Mouse (Mus musculus): ENCODE results near the gene Mfge8. TPM values are rescaled to one million over a fixed set of nuclear protein-coding genes. Genes with fewer than 3 reads are reported as not detected.
A peak's percentile ranks its signal among the peaks of the same experiment; 100 is the strongest.

The Mfge8 gene
- polyA plus RNA-seq, 1 experiment from 2014 or later: 72.5 TPM

DNA sequence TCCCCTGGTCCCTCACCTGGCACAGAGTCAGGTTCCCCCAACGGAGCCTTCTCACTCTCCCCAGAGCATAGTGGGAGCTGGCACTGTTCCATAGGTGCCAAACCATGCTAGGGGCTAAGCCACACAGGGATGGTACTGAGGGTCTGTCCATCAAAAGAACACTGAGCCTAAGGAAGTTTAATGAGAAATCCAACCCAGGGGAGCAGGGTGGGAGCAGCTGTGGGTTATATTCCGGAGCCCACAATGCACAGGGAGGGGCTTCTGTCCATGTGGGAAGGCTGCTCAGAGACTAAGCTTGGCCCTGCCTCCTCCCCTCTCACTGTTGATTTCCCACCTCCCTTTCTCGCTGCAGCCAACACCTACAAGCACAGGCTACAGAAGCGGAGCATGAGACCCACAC is 35.0 kb downstream of the Mfge8 start:
- Histone ChIP-seq H3K4me2 (replicated peaks) (no peak overlapping the region), H3K36me3 (no peaks in the 10 kb centered on the region), H3K27ac (no peak overlapping the region; the same call in 1 of the 2 replicates), H3K27me3 (no peaks in the 10 kb centered on the region; the same call in 1 of the 2 replicates), H3K4me1 (0 out of 2 replicates have a peak, but pooled peaks cover 7% of the 10 kb centered on the region), H3K9me3 (replicated peaks) (no peaks in the 10 kb centered on the region), H3K4me3 (no peak overlapping the region), H3K9ac (no peak overlapping the region)
- peak; percentile 77 for ATAC-seq (ENCODE audit: low FRiP score)
- WGBS: 47% methylated on average over 4 of the region's 4 CpGs

DNA sequence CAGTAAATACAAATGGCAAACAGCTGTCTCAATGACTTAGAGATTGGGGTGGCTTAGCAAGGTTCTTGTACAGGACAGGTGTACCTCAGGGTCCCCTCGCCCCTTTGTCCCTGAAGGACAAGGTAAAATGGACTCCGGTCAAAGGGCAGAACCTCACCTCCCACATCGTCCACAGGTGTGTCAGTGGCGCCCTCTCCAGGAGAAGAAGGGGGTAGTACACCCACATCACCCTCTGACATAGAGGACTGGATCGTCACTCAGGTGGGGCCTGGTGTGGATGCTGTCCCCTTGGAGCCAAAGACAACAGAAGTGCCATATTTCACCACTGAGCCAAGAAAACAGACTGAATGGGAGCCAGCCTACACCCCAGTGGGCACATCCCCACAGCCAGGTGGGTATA is 52.4 kb downstream of the Mfge8 start:
- H3K4me1 ChIP-seq: no peaks in the 10 kb centered on the region
- no peak for ATAC-seq (ENCODE audit: low FRiP score)
- 76% methylated on average over 5 of the region's 5 CpGs for WGBS
- no peak overlapping the region for H3K27ac ChIP-seq
- no peak overlapping the region for H3K4me3 ChIP-seq
- H3K4me2 ChIP-seq (replicated peaks): no peak overlapping the region
- H3K27me3 ChIP-seq: peaks cover 6% of the 10 kb centered on the region; the same call in 1 of the 2 replicates
- H3K9ac ChIP-seq: no peak overlapping the region
- no peaks in the 10 kb centered on the region for H3K36me3 ChIP-seq
- no peaks in the 10 kb centered on the region for H3K9me3 ChIP-seq (replicated peaks)

DNA sequence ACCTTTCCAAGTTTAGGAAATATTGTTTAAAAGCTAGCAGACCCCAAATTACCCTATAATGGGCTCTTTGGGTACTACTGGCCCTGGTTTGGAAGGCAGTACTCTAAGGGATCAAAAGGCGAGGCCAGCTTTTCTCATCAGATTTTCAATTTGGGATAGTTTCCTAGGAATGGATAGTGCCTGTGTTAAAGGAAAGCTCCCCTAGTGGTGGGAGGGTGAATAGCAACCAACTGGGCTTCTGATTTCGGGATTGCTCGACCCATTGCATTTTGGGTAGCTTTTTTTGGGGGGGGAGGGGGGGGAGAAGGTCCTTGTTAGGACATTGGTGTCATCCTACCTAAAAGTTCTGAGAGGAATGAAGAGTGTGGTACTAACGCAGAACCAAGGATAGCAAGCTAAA is 59.7 kb downstream of the Mfge8 start:
- no peaks in the 10 kb centered on the region for H3K9me3 ChIP-seq (replicated peaks)
- no peaks in the 10 kb centered on the region for H3K27me3 ChIP-seq
- WGBS: 69% methylated on average over 4 of the region's 4 CpGs
- H3K27ac ChIP-seq: no peak overlapping the region
- H3K4me1 ChIP-seq: no peaks in the 10 kb centered on the region
- H3K4me2 ChIP-seq (replicated peaks): no peak overlapping the region
- no peak for ATAC-seq (ENCODE audit: low FRiP score)
- H3K9ac ChIP-seq: no peak overlapping the region
- H3K4me3 ChIP-seq: no peak overlapping the region
- no peaks in the 10 kb centered on the region for H3K36me3 ChIP-seq

Other genes starting within 250 kb of the Mfge8 start
- gene Isg20, start 235.6 kb downstream of the Mfge8 start, polyA plus RNA-seq (2016; fragmentation: Nextera tagmentation; extraction: Ambion mirVana): 0.40 and 0.86 TPM in 2 replicates
- gene Acan, start 95.6 kb downstream of the Mfge8 start, polyA plus RNA-seq (2016; fragmentation: Nextera tagmentation; extraction: Ambion mirVana): 4.4 and 11.8 TPM in 2 replicates
- gene Hapln3, start 18.0 kb downstream of the Mfge8 start, polyA plus RNA-seq (2016; fragmentation: Nextera tagmentation; extraction: Ambion mirVana): 0.92 and 1.9 TPM in 2 replicates
- 14.3 and 17.7 TPM in 2 replicates for gene Abhd2, start 124.1 kb upstream of the Mfge8 start, polyA plus RNA-seq (2016; fragmentation: Nextera tagmentation; extraction: Ambion mirVana)
- gene Rlbp1, start 238.0 kb upstream of the Mfge8 start, polyA plus RNA-seq (2016; fragmentation: Nextera tagmentation; extraction: Ambion mirVana): 4.0 and 4.9 TPM in 2 replicates
- 10.0 and 11.2 TPM in 2 replicates for gene Fanci, start 242.9 kb upstream of the Mfge8 start, polyA plus RNA-seq (2016; fragmentation: Nextera tagmentation; extraction: Ambion mirVana)